Mouse (Mus musculus) cerebellum, postnatal 25 days (tissue): ENCODE results near the gene BC037034.
A peak's percentile ranks its signal among the peaks of the same experiment; 100 is the strongest.

Source experiments
- DNase-seq, 2 experiments: peaks; one replicate each; pipeline ENCODE4 v3.0.0; 2021; ENCODE audit warnings: mixed read lengths in 2 of 2

BC037034 gene

GRCm38 (mm10) chr5:138263260-138264206 is at the start of gene BC037034:
TSS of gene BC037034 (minus strand) at chr5:138264033.
- peak; percentile 91 to 96 for DNase-seq

GRCm38 (mm10) chr5:138312795-138313194 is 49.0 kb upstream of the BC037034 start:
- no peak for DNase-seq

GRCm38 (mm10) chr5:138299613-138300012 is 35.8 kb upstream of the BC037034 start:
- no peak for DNase-seq

- no peak for DNase-seq
These were observed 30.3 kb upstream of the BC037034 start for GRCm38 (mm10) chr5:138294158-138294557.

GRCm38 (mm10) chr5:138291638-138292037 is 27.8 kb upstream of the BC037034 start:
- DNase-seq = no peak

GRCm38 (mm10) chr5:138287861-138288260 is 24.0 kb upstream of the BC037034 start:
- DNase-seq = no peak

GRCm38 (mm10) chr5:138283540-138283939 is 19.7 kb upstream of the BC037034 start:
- DNase-seq = no peak

GRCm38 (mm10) chr5:138281798-138282197 is 18.0 kb upstream of the BC037034 start:
- no peak for DNase-seq

- DNase-seq = no peak
These were observed 17.0 kb upstream of the BC037034 start for GRCm38 (mm10) chr5:138280829-138281228.

GRCm38 (mm10) chr5:138280425-138280768 is 16.6 kb upstream of the BC037034 start:
- DNase-seq = no peak

GRCm38 (mm10) chr5:138279585-138280424 is 16.0 kb upstream of the BC037034 start, which contains the start of the genes Gm43720, Gpc2 and Stag3:
TSS of gene Gm43720 (minus strand) at chr5:138279958.
TSS of gene Gpc2 (minus strand) at chr5:138280005.
TSS of gene Stag3 (plus strand) at chr5:138280240.
- peak; percentile 69 to 79 for DNase-seq

- DNase-seq = no peak
These were observed 14.2 kb upstream of the BC037034 start for GRCm38 (mm10) chr5:138277994-138278393.

GRCm38 (mm10) chr5:138275216-138276050 is 11.6 kb upstream of the BC037034 start:
- no peak for DNase-seq

- no peak for DNase-seq
These were observed 10.4 kb upstream of the BC037034 start for GRCm38 (mm10) chr5:138274186-138274585.

- no peak for DNase-seq
These were observed 8.6 kb upstream of the BC037034 start, which contains the start of gene Gal3st4 for GRCm38 (mm10) chr5:138272409-138272923. TSS of gene Gal3st4 (minus strand) at chr5:138272840.

- no peak for DNase-seq
These were observed 7.4 kb upstream of the BC037034 start for GRCm38 (mm10) chr5:138271232-138271631.

- DNase-seq = no peak
These were observed 5.1 kb upstream of the BC037034 start for GRCm38 (mm10) chr5:138268980-138269379.

GRCm38 (mm10) chr5:138267114-138267513 is 3.3 kb upstream of the BC037034 start:
- no peak for DNase-seq

GRCm38 (mm10) chr5:138265712-138266111 is 1.9 kb upstream of the BC037034 start:
- DNase-seq = no peak

- peak; percentile 20 to 34 for DNase-seq
These were observed 360 bp upstream of the BC037034 start for GRCm38 (mm10) chr5:138264207-138264578.

GRCm38 (mm10) chr5:138262582-138263240 is 1.1 kb downstream of the BC037034 start:
- peak in 1 of 2 experiments; percentile 15 for DNase-seq

GRCm38 (mm10) chr5:138262001-138262400 is 1.8 kb downstream of the BC037034 start:
- no peak for DNase-seq
